Mouse (Mus musculus): ENCODE results near the gene Clstn1.

DNA sequence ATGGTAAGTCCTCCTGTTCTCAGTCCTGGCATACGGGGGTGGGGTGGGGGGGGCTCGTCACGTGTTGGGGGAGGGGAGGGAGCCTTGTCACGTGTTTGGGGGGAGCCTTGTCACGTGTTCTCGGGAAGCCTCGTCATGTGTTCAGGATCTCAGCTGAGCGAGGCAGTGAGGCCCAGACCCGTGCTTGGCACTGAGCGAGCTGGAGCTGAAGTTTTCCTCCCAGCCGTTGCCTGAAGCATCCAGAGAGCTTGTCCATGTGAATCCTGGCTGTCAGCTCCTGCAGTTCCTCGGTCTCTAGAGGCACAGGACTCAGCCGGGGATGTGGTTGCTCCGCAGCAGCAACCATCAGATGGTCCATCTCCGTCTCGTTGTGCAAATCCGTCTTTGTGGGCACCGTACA is 19.8 kb downstream of the Clstn1 start:
- TF ChIP-seq POLR2A (IDR thresholded peaks at IDR 0.05; ENCODE audit: low read depth, low read length) (no peak), CTCF (IDR thresholded peaks at IDR 0.05; ENCODE audit: borderline replicate concordance, insufficient read depth, low read length) (no peak)

Measured in embryonic fibroblast, embryonic 13.5 days (primary cell).